Mouse (Mus musculus) gastrocnemius, adult 8-10 months (tissue): ENCODE measurements around the gene Tpk1. TPM values are rescaled to one million over a fixed set of nuclear protein-coding genes. Genes with fewer than 3 reads are reported as not detected.
"Not testable (repeated sequence)": the region's sequence is repeated elsewhere in the genome, so short reads cannot be mapped to it uniquely, and the experiment has no call there.

Source experiments
- DNase-seq, 2 experiments: peaks; one replicate each; pipeline ENCODE4 v3.0.0; 2022; ENCODE audit warnings: low spot score in 2 of 2
- total RNA-seq, 4 experiments: library from RNA; stranded (reverse); gene quantifications; 2 replicates each; pipeline ENCODE4 v1.2.4; 2022

Tpk1 gene
- total RNA-seq, 4 experiments from 2014 or later, result 0.70 to 1.7 (median 1.3) TPM

DNA sequence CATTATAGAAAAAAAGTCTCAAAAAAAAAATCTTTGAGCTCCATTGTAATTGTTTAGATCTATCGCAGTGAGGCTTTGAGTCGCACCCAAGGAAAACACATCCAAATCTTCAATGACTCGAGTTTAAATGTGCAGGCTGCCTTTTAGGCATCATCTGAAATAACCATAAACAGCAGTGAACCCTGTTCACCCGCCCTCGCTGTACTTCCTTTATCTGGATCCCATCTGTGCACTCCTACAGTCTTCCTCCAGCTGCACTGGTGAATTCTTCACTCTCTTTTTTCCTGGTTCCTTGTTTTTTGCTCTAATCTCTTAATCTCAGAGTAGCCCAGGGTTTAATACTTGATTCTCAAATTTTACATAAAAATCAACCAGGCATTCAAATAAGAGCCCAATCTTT, 23.7 kb downstream of the Tpk1 start:
- no peak for DNase-seq

DNA sequence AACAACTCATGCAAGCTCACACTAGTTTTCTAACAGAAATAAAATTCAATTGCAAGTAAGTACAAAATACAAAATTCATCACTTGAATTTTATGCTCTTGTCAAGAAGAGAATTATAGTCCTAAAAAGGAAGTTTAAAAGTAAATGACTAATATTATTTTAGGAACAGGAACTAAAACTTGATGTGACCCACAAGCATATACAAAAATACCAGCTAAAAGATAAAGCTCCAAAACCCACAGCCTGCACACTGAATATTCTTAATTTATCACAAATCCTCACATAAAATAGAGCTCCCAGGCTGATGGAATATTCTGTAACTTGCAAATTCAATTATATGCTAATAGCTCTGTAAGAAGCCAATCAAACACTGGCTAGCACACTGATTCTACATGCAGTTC, 25.5 kb downstream of the Tpk1 start:
- DNase-seq, result no peak

DNA sequence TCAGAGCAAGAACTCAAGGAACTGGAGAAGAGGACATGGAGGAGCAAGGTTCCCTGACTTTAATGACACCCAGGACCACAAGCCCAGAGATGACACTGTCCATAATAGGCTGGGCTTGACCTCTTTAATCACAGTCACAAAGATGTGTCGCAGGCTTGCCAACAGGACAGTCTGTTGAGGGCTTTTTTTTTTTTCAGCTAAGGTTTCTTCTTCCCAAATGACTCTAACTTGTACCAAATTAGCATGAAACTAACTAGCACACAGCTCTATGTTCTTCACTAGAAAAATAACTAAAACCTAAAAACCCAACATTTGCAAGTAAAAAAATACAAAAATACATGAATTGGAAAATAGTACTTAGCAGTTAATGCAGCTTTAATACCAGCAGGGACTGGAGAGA, 27.2 kb downstream of the Tpk1 start:
- no peak for DNase-seq

DNA sequence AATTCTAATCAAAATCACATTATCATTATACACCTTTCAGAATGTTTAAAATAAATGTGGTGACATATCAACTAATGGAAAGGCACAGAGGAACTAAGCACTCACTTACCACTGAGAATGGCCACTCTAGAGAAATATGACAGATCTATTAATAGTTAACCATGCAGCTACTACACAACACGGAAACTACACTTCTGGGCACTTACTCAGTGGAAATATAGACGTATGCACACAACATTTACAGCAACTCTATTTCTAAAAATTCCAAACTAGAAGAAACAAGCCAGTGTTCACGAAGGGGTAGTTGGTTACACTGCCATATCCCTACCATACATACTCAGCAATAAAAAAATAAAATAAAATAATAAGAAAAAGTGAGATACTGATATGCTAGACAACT, 28.0 kb downstream of the Tpk1 start:
- no peak for DNase-seq

DNA sequence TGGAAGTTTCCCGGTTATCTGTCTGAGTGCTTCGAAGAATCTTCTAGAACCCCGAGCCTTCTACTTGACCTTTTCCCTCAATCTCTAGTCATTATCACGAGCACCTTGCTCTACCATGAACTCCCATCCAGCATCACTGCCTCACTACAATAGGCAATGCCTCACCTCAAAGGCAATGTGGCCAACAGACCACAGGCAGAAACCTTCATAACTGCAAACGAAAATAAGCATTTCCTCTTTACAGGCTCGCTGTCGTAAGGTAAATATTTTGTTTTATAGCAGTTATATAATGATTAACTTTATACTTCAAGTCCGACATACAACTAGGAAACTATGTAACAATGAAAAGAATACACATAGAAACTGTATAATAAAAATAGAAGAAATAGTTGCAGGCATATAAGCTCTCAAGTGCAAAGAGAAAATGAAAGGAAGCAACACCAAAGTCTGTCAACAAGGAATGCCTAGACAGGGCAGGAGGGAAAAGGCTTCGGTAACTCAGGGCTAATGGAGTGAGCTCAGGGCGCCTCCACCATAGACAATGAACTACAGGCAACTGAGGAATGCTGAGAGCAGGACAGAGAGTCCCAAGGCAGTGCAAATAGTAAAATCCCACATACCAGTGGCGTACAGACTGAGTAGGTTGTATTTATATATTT, 29.0 kb downstream of the Tpk1 start:
- no peak for DNase-seq

DNA sequence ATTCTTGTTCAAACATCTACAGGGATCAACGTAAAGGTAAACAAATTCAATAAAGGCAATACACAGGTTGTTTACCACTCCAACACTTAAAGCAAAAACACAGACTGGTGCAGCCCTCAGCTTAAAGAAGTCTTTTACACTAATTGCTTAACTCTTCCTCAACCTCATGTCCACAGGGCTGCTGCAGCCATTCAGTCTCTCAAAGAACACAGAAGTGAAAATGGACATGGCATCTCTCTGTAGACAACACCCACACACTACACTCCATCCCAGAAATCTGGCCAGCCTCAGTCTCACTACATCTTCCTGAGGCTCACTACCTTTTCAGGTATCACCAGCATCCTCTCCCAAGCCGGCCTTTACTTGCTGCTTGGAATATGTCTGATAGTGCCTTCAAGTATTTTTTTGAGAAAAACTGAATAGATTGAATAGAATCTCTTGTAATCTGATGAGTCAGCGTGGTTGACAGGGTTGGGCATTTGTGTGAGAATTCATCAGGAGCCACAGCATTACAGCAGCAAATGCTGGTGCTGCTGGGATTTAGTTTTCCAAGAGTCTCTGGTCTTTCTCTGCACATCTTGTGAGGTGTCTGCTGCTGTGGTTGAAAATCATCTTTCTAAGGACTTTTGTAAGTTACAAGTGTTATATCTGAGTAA, 32.6 kb downstream of the Tpk1 start:
- no peak for DNase-seq

DNA sequence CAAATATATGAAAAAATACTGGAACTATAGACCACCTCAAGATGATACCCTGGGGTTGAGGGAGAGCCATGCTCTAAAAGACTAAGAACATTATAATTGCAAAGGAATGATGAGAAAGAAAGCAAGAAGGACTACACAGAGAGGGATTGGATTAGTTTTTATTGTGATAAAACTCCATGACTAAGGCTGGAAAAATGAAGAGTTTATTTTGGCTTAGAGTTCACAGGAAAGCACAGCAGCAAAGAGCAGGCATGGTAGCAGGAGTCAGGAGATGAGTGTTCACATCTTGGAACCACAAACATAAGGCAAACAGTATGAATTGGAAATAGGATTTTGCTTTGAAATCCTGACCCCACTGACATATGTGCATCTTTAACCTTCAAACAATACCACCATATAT, 33.2 kb downstream of the Tpk1 start:
- DNase-seq, result no peak

DNA sequence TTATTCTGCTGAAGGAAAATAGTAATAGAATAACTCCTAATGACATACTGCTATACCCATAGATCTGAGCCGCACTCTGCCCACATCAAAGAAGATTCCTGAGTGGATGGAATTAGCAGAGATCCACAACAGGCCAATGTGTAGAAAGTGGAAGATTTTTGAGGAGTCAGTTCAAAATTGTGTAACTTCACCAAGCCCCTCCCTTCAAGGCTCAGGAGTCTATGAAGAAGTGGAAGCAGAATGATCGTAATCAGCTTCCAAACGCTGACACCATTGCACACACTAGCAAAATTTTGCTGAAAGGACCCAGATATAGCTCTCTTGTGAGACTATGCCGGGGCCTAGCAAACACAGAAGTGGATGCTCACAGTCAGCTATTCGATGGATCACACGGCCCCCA, 42.6 kb downstream of the Tpk1 start:
- DNase-seq, result not testable (repeated sequence)

DNA sequence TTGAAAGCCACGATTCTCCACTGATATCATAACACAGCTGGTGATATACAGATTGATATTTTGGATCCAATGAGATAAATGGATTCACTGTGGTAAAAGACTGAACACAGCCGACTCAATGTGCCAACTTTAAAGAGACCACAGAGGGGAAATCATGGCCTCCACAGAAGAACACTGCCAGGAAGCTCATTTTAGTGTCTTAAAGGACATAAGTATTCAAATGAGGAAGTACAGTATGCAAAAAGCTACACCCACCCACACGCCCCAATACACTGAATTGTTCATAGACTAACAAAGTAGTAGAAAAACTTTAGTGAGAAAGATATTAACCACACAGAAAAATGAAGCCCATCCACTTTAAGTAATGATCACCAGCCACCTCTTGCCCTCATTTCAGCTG, 46.8 kb downstream of the Tpk1 start:
- no peak for DNase-seq

DNA sequence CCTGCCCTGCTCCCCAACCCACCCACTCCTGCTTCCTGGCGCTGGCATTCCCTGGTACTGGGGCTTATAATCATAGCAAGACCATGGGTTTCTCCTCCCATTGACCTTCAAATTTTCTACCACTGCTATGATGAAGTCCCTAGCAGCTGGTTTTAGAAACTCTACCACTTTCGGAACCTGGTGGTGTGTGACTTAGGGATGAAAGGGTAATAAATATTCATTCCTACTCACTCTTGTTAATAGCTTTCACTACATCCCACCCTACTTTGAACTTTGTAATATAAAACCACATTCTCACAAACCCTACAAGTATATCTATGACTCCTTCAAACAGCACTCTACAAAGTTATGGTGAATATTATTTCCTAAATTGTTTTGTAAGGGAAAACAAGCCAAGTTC, 54.3 kb downstream of the Tpk1 start:
- no peak for DNase-seq

DNA sequence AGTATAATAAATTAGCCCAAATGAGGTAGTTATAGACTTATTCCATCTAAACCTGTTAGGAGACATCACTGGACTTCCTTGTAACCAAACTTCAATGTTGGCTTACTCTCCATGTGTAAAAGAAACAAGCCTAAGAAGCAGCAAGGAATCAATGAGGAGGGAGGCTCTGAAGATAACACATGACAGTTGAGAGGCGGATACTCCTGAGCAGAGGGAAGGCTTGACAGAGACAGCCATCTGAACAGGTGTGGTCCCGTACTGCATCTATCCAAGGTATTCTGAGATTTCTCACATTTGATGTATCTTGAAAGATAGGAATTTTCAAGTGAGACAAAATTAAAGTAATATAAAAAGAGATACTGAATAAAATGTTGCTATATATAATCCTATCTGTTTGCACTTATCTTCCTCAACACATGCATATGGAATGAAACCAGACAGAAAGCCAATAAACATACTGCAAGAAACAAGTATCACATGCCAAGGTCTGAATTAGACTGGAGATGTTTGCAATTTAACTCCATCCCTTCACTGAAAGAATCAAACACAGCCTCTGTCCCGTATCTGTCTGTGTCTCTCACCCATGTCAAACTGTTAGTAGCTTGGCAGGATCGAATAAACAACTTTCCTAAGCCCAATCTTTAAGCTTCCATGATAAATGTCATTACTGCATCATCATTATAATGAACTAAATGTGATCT, 75.1 kb downstream of the Tpk1 start:
- DNase-seq, result no peak

DNA sequence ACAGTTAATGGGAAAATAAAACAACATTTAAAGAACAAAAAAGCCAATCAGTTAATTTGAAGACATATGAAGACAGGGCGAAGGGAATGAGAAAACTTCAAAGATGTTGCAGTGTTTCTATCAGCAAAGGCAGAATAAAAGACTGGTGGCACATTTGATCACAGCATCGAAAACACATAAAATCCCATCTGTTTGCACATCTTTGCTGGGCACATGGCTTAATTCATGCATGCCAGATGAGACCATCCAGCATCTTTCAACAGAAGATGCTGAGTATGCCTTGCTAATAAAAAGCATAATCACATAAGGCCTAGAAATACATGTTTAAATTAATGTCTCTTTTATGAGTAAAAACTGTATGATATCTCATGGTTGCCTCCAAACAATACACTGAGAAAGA, 80.8 kb downstream of the Tpk1 start:
- DNase-seq, result no peak

DNA sequence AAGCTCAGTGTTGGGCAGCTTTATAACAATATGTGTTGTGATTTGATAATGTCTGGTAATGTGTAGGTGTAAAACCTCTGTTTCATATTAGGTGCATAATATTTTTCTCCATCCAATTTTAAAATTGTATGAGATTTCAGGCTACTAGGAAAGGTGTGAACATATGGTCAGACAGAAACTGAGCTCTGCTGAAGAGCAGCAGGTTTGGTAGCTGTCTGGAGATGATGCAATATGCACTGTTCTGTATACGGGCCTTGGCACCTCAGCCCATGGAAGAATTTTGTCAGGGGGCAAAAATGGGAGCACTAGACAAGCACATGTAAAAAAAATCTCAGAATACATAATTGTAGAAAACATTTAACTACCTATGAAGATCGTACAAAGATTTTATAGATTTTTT, 84.3 kb downstream of the Tpk1 start:
- no peak for DNase-seq

DNA sequence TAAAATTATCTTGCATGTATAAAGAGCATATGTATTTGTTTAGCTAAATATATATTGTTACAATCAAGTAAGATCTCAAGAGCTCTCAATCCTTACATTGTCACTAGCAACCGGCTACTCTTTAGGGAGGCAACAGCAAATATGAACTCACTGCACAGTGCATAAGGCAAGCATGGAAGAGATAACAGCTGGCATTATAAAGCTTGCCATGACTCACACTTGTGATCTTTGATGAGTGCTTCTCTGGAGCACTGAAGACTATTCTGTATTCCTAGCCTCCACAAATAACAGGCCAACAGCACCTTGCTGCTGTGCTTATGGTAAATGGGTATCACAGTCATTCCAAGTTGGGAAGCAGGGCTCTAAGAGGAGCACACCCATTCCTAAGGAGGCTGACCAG, 98.2 kb downstream of the Tpk1 start:
- no peak for DNase-seq

DNA sequence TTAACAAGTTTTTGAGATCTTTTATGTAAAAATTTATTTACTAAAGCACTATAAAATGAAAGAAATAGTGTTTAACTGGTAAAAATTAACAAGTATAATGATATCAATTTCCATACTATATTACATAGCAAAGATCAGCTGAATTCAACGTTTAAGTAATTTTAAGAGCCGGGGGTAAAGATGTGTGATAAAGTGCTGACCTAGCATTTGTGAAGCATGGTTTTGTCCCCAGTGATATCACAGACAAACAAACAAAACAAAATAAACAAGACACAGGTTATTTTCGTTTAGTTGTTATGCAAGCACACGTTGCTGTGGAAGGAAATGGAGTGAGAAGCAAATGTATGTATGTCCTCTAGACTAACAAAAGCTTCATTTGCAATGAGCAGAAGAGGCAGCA, 103.6 kb downstream of the Tpk1 start:
- DNase-seq, result no peak

DNA sequence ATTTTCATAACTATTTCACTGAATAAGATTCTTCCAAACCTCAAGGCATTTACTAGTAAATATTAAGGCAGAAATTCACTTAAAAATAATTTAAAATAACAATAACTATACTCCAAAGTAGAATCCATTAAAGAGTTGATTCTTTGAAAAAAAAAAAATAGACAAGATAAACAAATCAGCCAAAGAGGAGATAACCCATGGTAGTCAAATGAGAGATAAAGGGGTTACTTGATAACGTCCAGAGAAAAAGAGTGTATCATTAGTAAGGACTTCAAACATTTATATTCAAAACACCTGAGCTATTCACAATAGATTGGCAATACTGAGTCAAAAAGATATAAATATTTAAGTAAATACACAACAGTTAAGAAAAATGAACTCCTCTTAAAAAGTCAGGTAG, 114.7 kb downstream of the Tpk1 start:
- no peak for DNase-seq

DNA sequence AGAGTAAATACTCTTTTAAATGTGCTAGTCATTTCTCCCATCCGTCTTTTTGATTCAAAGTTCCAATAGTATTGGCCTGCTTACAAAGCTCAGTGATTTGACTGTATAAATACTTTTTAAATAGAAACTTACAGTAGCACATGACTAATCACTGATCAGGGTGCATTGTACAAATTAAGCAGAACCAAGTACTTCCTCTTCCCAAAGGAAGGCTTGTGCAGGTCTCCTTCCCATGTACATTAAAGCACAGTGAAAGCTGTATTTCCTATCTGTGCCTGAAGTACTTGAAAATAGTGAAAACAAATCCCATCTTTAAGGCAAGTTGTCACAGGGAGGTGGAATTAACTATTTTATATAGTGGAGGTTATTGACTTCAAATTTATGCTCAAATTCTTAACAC, 119.5 kb downstream of the Tpk1 start:
- DNase-seq, result no peak

DNA sequence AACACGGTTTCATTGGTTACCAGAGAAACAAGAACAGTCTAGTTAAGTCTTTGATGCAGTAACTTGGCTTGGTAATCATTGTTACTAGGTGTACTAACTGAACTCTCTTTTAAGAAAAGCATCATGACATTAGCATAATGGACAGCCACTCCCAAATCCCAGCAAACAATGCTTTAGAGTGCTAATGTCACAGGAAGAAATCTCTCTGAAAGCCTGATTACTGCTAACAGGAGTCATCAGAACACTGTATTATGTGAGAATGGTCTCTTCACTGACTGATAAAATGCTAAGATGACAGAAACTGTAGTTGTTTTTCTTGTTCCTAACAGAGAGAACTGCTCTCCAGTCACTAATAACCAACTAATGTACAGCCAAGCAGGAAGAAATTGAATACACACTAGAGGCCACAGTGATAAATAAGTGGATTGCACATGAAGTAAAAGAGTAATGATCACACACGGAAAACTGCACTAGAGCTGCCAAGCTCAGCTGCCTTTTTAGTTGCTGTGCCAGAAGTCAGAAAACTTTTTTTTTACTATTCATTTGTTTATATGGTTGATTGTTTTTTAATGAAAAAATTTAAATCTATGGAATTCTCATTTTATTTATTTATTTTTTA, 128.7 kb downstream of the Tpk1 start:
- DNase-seq, result no peak

DNA sequence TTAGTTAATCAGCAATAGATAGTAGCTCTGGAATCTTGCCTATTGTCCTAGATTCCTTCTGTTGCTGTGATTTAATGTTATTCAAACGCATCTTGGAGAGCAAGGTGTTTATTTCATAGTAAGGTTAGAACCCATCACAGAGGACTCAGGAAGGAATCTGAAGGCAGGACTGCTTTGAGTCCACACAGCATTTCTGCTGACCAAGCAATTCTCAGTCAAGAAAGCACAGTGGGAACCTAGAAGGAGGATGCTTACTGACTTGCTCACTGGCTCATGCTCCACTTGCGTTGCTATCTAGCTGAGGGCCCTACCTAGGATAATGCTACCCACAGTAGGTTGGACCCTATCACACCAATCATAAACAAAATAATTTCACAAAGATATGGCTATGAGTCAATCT, 130.6 kb downstream of the Tpk1 start:
- DNase-seq, result no peak

DNA sequence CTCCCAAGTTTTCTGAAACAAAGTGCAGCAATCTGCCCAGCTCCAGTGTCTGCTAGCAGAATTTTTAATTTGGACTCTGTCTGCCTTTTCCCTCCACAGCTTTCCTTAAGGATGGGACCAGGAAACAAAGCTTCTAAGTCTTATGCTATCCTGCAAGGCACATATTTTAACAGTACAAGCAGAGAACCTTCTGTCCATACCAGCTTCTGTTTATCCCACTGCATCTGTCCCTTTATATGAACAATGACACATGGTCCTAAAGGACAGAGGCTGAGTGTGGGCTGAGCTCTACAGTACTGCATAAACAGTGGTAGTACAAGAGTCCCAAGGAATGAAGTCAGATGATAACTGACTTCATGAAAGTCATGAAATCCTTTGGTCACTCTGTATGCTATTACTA, 132.8 kb downstream of the Tpk1 start:
- DNase-seq, result no peak

DNA sequence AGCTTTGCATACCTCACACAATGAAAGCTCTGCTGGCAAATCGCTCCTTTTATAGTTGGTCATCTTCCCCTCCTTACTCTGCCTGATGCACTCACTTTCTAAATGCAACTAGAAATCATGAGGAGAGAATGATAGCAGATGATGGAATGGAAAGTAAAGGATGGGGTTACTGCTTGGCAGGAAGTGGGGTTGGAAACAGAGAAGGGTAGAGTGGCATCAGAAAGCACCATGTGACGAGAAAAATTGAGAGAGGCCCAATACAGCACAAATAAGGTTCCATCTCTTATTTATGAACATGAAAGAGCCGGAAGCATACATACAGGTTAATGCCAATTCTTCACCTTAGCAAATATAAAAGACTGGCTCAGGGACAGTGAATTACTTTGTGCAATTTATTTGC, 133.3 kb downstream of the Tpk1 start:
- DNase-seq, result no peak

DNA sequence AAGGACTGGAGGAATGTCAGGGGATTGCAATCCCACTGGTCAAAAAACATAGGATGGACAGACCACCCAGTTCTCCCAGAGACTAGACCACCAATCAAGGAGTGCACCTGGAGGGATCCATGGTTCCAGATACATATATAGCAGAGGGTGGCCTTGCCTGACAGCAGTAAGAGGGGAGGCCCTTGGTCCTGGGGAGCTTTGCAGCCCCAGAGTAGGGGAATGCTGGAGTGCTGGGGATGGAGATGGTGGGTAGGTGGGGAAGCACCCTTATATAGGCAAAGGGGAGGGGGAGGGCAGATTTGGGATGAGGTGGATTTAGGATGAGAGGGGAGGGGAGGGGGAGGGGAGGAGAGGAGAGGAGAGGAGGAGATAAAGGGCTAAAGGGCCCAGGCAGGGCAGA, 134.1 kb downstream of the Tpk1 start:
- DNase-seq, result no peak

DNA sequence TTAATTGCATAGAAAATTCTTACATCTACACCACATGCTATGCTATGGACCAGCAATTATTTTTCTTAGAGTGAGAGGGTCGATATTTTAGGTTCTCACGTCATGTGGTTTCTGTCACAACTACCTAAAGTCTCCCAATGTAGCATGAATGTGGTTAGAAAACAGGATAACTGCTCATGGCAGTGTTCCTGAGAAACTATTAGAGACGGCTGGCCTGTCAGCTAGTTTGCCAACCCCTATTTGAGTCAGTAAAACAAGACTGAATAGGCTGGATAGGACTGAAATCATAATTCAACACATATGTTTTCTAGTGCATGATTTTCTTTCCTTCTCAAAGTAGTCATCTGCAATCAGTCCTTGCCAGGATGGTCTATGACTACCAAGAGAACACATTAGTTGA, 137.1 kb downstream of the Tpk1 start:
- DNase-seq, result no peak
